Mouse (Mus musculus) heart, embryonic 14.5 days (tissue): Measurements from ENCODE around the gene Cyth2. TPM values are rescaled to one million over a fixed set of nuclear protein-coding genes. Genes with fewer than 3 reads are reported as not detected.

Source experiments
- ATAC-seq: fragments of 200-750 bp; cut with Nextera tagmentation; 2 replicates; pipeline ENCODE4 v1.8.0; 2017; ENCODE audit warnings: low read depth, moderate TSS enrichment; ENCODE audit not compliant: insufficient number of reproducible peaks, insufficient read depth, low FRiP score
- H3K27ac ChIP-seq, 2 experiments: fragments of 200-500 bp in 1 of 2; fragments of 300-500 bp in 1 of 2; sonication (generic) in 1 of 2; replicated peaks in 1 of 2; 2 replicates each; pipeline ENCODE4 v1.5.1; 2012 to 2014; ENCODE audit warnings: low read depth in 2 of 2, low read length in 2 of 2, control low read depth in 1 of 2, mild to moderate bottlenecking in 1 of 2, mixed read lengths in 1 of 2; ENCODE audit not compliant: control insufficient read depth in 1 of 2, insufficient read depth in 1 of 2
- H3K27me3 ChIP-seq: fragments of 300-500 bp; sonication (generic); 2 replicates; pipeline ENCODE4 v1.6.1; 2014; ENCODE audit warnings: mild to moderate bottlenecking, low read length, control low read depth; ENCODE audit not compliant: control insufficient read depth, insufficient read depth
- H3K36me3 ChIP-seq: fragments of 300-500 bp; sonication (generic); 2 replicates; pipeline ENCODE4 v1.6.1; 2014; ENCODE audit warnings: mild to moderate bottlenecking, control low read depth, low read length, mixed read lengths; ENCODE audit not compliant: control insufficient read depth, insufficient read depth
- H3K4me1 ChIP-seq, 2 experiments: fragments of 200-500 bp in 1 of 2; fragments of 300-500 bp in 1 of 2; sonication (generic) in 1 of 2; 2 replicates each; pipeline ENCODE4 v1.6.1; 2012 to 2014; ENCODE audit warnings: low read length in 2 of 2, control low read depth in 1 of 2, mixed read lengths in 1 of 2; ENCODE audit not compliant: control insufficient read depth in 2 of 2, insufficient read depth in 2 of 2
- H3K4me2 ChIP-seq: fragments of 300-500 bp; sonication (generic); 2 replicates; pipeline ENCODE4 v1.6.1; 2014; ENCODE audit warnings: mild to moderate bottlenecking, low read length
- H3K4me3 ChIP-seq, 2 experiments: fragments of 200-500 bp in 1 of 2; fragments of 300-500 bp in 1 of 2; sonication (generic) in 1 of 2; 2 replicates each; pipeline ENCODE4 v1.5.1; 2012 to 2014; ENCODE audit warnings: low read length in 2 of 2, mild to moderate bottlenecking in 2 of 2, control low read depth in 1 of 2, low read depth in 1 of 2, moderate library complexity in 1 of 2; ENCODE audit not compliant: control insufficient read depth in 1 of 2, insufficient read depth in 1 of 2
- H3K9ac ChIP-seq: fragments of 300-500 bp; sonication (generic); 2 replicates; pipeline ENCODE4 v1.6.1; 2014; ENCODE audit warnings: mild to moderate bottlenecking, low read length
- H3K9me3 ChIP-seq: fragments of 300-500 bp; sonication (generic); 2 replicates; pipeline ENCODE4 v1.6.1; 2016; ENCODE audit warnings: low read length, control low read depth; ENCODE audit not compliant: control insufficient read depth
- WGBS: fragments of 180-500 bp; shearing (Covaris S2); extraction: QIAGEN DNeasy Blood & Tissue Kit; methylation state at CpG from one replicate; pipeline ENCODE4 v1.1.7; 2014; 5-methylcytosine and 5-hydroxymethylcytosine counted together
- polyA plus RNA-seq: library from polyadenylated mRNA; unstranded; fragments of >200 nt; fragmentation: Nextera tagmentation; extraction: Ambion mirVana; gene quantifications from 2 replicates; pipeline ENCODE4 v1.2.1, GENCODE M21; 2014

The Cyth2 gene
- polyA plus RNA-seq, 1 experiment from 2014 or later, result 89.7 TPM

GRCm38 (mm10) chr7:45791756-45792490 is 22.5 kb downstream of the Cyth2 start:
- ATAC-seq, result no peak
- Histone ChIP-seq H3K9ac (no peak overlapping the region), H3K4me1 (peaks cover 0 to under 1% of the 10 kb centered on the region in 2 experiments; a peak in 2 of 4 replicates), H3K9me3 (no peaks in the 10 kb centered on the region), H3K4me2 (no peak overlapping the region), H3K27ac (no peak overlapping the region), H3K4me3 (no peak overlapping the region), H3K27me3 (peaks cover 39% of the 10 kb centered on the region), H3K36me3 (no peaks in the 10 kb centered on the region)
- WGBS, result 76% methylated on average over 17 of the region's 17 CpGs

- ATAC-seq, result no peak
- WGBS, result 53% methylated on average over 6 of the region's 6 CpGs
- H3K4me1 ChIP-seq, result peaks cover 2 to 5% of the 10 kb centered on the region in 2 experiments; a peak in 3 of 4 replicates
- no peaks in the 10 kb centered on the region for H3K36me3 ChIP-seq
- no peak overlapping the region for H3K27ac ChIP-seq
- H3K9ac ChIP-seq, result no peak overlapping the region
- no peak overlapping the region for H3K4me2 ChIP-seq
- peaks cover 37% of the 10 kb centered on the region for H3K27me3 ChIP-seq
- no peaks in the 10 kb centered on the region for H3K9me3 ChIP-seq
- H3K4me3 ChIP-seq, result no peak overlapping the region
Observed at GRCm38 (mm10) chr7:45790721-45791120, 23.7 kb downstream of the Cyth2 start.

- H3K27ac ChIP-seq, result no peak overlapping the region
- no peaks in the 10 kb centered on the region for H3K9me3 ChIP-seq
- no peak overlapping the region for H3K4me3 ChIP-seq
- peaks cover 7 to 13% of the 10 kb centered on the region in 2 experiments; a peak in 3 of 4 replicates for H3K4me1 ChIP-seq
- H3K27me3 ChIP-seq, result peaks cover 38% of the 10 kb centered on the region
- no peak overlapping the region for H3K4me2 ChIP-seq
- WGBS, result 75% methylated on average over 22 of the region's 22 CpGs
- ATAC-seq, result no peak
- no peaks in the 10 kb centered on the region for H3K36me3 ChIP-seq
- H3K9ac ChIP-seq, result no peak overlapping the region
Observed at GRCm38 (mm10) chr7:45787642-45788041, 26.7 kb downstream of the Cyth2 start.

- no peak for ATAC-seq
- no peak overlapping the region for H3K9ac ChIP-seq
- 7% methylated on average over 17 of the region's 17 CpGs for WGBS
- peaks cover 7 to 13% of the 10 kb centered on the region in 2 experiments; a peak in 3 of 4 replicates for H3K4me1 ChIP-seq
- H3K27me3 ChIP-seq, result peaks cover 44% of the 10 kb centered on the region
- no peaks in the 10 kb centered on the region for H3K9me3 ChIP-seq
- H3K4me3 ChIP-seq, result peak overlapping the region; percentile 46 to 47
- H3K27ac ChIP-seq, result no peak overlapping the region
- no peaks in the 10 kb centered on the region for H3K36me3 ChIP-seq
- H3K4me2 ChIP-seq, result peak overlapping the region; percentile 78
Observed at GRCm38 (mm10) chr7:45786661-45787413, 27.5 kb downstream of the Cyth2 start.

- 1% methylated on average over 14 of the region's 14 CpGs for WGBS
- Histone ChIP-seq H3K4me1 (peaks cover 7 to 13% of the 10 kb centered on the region in 2 experiments; a peak in 3 of 4 replicates), H3K27me3 (peaks cover 50% of the 10 kb centered on the region), H3K9ac (peak overlapping the region; percentile 66; the same call in 1 of the 2 replicates), H3K27ac (no peak overlapping the region), H3K4me2 (peak overlapping the region; percentile 78), H3K36me3 (no peaks in the 10 kb centered on the region), H3K9me3 (no peaks in the 10 kb centered on the region), H3K4me3 (peak overlapping the region; percentile 46 to 47)
- ATAC-seq, result no peak
Observed at GRCm38 (mm10) chr7:45786136-45786578, 28.2 kb downstream of the Cyth2 start.

- Histone ChIP-seq H3K27me3 (peaks cover 55% of the 10 kb centered on the region), H3K9ac (peak overlapping the region; percentile 66), H3K4me1 (peaks cover 7 to 13% of the 10 kb centered on the region in 2 experiments; a peak in 3 of 4 replicates), H3K4me3 (peak overlapping the region; percentile 46 to 47), H3K27ac (no peak overlapping the region), H3K36me3 (no peaks in the 10 kb centered on the region), H3K9me3 (no peaks in the 10 kb centered on the region), H3K4me2 (peak overlapping the region; percentile 78)
- under 1% methylated on average over 40 of the region's 42 CpGs for WGBS
- no peak for ATAC-seq
Observed at GRCm38 (mm10) chr7:45785388-45786135, 28.8 kb downstream of the Cyth2 start.
